Mouse (Mus musculus): Measurements from ENCODE around the gene Figla. TPM values are rescaled to one million over a fixed set of nuclear protein-coding genes. Genes with fewer than 3 reads are reported as not detected.
"Not testable (repeated sequence)": the region's sequence is repeated elsewhere in the genome, so short reads cannot be mapped to it uniquely, and the experiment has no call there.

Gene Figla
- total RNA-seq (2021) = not detected
- long read RNA-seq, experiment 1 = 0 reads
- long read RNA-seq, experiment 2 = 0 reads

DNA sequence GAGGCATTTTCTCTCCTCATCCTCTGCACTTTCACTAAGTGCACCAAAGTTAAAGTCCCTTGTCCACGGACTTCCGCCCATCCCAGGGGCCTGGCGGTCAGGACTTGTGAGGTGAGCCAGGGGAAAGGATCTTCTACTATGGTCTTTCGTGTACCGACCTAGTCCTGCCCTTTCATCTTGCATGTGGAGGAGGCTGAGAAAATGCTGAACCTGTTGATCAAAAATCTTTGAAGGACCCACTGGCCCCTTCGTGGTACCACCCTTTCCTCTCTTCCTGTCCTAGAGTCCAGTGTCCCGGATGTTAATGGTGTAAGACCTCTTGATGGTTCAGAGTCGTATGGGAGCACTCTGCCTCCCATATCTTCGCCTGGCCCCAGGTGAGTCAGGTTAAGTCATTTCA, at the start of gene Figla:
Gene Figla (plus strand): TSS at position 301 of the 400 bp plus-strand sequence.
- no peak for DNase-seq

DNA sequence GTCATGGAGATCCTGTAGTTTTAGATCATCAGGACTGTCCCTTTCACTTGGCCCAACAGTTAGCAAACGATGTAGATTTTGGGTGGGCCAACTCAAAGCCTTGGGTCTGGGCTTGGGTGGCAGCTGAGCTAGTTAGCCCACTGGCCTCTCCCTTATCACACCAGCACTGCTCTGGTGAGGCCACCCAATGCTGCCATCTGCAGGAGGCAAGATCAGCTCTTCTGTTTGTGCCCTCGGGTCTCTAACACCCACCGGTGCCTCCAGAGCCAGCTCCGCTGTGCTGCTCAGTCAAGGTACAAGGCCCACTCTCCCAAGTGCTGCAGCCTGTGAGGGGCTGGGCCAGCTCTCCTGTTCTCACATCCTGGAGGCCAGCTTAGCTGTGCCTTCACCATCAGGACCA, 49.3 kb upstream of the Figla start:
- DNase-seq = no peak

DNA sequence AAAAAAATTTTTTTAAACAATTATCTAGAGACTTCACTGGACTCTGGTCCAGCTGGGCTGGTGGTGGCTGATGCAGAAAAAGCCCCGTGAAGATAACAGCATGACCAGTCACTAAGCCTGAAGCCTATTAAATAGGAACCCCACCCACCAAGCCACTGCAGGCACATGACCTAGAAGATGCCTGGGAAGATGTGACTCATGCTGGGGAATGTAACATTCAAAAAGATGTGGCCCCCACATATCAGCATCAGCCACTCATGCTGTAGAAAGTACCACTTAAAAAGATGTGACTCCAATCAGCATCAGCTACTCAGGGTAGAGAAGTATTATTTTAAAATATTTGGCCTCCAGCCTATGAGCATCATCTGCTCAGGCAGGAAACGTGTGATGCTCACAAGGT, 46.1 kb upstream of the Figla start:
- no peak for DNase-seq

DNA sequence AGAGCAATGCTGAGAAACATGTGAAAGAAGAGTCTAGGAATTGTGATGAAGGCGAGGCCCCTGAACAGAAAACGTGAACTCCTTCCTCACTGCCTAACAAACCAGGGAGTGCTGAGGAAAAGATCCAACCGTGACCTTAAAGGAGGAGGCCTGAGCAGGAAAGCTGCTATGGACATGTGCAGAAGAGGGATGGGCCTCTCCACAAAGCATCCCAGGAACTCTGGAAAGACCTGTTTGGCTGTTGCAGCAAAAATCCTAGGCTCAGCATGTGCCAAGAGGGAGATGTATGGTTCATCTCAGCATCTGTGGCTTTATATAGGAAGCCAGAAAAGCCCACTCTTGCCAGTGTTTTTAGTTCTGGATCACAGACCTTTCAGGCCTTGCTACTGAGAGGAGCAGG, 43.3 kb upstream of the Figla start:
- no peak for DNase-seq

DNA sequence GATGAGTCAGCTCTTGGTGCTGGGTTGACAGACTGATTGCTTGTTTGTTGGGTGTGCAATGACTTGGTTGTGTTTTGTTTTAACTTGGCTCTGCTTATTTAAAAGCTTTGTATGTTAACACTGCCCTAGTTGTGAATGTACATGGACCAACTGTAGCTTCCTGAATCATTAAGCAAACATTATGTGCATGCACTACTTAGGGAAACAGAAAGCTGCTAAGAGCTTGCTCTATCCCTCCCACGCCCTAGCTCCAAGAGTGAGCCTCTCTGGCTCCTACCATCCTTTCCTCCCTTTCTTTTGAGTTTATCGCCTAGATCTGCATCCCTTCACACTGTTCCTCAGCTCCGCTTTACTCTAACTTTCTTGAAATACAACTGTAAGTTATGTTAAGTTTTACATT, 42.6 kb upstream of the Figla start:
- no peak for DNase-seq

DNA sequence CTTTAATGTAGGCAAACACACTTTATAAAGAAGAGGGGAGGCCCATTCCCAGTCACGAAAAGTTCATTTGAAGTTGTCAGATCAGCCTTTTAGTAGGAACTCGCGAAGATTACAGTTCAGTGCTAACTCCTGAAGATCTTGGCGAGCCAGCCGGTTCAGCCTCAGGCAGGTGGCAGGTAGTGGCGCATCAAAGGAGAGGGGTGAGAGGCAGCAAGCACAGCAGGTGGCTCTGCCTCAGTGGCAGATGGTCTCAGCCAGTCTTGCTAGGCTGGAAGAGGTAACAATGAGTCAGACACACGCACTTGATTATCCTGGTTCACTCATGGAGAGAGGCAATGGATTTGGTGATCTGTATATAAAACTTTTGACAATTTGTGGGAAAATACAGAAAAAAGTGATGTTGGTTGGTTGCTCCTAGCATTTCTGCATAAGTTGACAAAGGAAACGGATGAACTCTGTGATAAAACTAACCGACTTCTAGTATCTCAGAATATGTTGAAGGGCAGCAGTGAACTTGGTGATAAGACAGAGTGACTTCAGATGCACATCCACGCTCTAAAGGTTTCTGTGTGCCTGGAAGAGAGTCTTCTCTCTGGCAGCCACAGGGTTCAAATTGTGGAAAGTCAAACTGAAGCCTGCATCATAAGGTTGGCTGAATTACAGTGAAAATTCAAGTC, 40.9 kb upstream of the Figla start:
- no peak for DNase-seq

DNA sequence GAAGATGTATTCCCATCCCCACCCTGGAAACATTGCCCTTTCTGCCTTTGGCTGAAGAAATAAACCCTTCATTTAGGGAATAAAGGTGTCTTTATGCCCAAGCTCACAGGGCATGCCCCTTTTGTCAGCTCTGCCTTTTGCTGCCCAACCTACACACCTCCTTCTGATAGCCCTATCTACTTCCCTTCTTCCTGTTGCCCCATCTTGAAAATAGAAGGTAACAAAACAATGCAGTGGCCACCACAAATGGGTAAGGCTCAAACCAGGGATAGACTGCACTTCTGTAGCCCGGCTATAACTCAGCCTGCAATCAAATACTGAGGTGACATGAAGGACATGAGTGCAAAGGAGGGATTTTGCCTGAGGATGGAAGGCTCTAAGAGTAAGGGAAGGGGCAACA, 40.2 kb upstream of the Figla start:
- DNase-seq = no peak

DNA sequence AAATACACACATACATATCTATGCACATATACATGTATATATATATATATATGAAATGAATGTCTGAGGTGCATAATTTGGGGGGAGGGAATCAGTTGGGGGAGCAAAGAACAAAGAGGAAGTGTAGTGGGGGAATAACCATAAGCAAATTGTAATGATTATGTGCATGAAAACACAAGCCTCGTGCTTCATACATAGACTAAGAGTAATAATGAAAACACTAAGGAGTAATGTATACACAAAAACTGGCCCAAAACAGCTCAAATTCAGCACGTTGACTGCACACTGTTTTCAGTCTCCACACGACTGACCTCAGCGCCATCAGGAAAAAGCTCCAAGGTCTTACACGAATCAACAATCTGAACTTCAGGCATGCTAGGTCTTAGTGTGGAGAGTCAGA, 39.7 kb upstream of the Figla start:
- DNase-seq = no peak

DNA sequence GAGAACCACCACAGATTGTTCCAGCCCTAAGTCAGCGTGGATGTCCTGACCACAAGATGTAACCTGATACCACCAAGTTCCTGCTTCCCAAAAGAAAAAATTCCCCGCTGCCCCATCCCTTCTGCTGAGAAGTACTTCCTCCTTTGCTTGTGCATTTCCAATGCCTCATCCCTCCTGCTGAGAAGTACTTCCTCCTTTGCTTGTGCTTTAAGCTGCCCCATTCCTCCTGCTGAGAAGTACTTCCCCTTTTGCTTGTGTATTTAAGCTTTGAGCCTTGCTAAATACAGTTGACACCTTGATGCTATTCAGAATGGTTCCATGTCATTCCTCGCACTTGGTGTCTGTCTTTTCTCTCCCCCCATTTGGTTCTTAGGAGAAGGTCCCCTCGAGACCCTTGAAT, 37.2 kb upstream of the Figla start:
- DNase-seq = not testable (repeated sequence)

DNA sequence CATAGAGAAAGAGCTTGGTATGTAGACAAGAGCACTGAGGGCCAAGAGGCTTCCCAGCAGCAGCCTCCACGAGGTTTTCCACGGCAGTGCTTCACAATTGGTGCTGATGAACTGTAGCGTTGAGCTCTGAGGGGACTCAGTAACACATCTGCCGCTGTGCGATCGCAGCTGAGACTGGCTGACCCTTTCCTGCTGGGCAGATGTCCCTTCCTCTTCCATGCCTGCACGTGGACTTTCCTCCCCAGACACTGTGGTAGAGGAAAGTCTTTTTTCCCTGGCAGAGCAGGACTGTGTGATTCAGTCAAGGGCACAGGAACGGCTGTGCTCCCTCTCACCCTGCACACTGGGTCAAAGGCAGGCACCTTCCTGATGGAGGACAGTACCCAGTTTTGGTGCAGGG, 31.6 kb upstream of the Figla start:
- no peak for DNase-seq

DNA sequence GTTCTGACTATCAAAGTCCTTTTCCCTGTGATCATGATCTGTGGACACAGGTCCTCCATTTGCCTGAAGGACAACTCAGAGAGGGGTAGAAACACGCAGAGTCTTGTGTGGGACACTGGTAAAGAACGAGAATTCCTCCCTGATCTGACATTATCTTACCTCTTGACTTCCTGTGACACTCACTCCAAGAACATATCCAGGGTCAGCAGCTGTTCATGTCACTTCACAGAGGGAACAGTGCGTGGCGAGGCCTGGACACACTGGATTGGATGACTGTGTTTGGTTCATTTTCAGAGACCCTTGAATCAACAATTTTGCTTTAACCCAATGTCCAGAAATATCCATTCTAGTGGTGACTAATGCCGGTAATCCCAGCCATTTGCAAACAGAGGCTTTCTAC, 26.4 kb upstream of the Figla start:
- not testable (repeated sequence) for DNase-seq

DNA sequence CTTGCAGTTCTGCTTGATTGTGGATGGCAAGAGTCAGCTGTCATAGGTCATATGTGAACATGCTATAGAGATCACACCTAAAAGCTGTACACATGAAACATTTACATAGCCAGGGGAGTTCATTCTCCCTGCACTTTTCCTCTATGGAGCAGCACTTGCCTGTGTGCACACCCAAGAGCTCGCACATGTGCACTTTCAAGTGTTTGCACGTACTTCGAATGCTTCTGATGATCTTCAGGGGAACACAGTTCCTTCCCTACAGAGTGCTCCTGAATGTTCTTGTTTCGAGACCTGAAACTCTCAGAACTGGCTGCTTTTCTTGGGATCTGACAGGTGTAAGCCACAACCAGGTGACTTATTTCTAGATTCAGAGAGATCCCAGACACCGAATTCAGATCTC, 25.2 kb upstream of the Figla start:
- DNase-seq = not testable (repeated sequence)

DNA sequence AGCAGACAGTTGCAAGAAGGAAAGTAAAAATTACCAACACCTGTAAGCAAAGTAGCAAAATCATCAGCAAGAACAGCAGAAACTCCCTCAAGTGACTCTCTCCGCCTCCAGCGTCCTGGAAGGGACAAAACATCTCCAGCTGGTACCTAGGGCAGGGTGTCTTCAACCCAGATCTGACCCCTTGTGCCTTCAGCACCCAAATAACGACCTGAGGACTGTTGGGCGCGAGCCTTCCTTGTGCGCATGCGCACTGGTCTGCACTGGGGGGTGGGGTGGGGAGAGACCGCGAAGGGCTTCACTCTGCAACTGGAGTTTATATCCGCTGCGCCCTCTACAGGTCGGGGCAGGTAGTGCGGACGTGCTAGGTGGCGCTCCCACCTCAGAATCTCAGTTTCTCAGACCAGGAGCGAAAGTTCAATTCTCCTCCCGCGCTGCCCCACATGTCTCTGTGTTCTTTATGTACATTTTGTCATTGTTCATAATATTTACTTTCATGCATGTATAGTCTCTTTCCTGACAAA, 12.5 kb upstream of the Figla start:
- DNase-seq = no peak

DNA sequence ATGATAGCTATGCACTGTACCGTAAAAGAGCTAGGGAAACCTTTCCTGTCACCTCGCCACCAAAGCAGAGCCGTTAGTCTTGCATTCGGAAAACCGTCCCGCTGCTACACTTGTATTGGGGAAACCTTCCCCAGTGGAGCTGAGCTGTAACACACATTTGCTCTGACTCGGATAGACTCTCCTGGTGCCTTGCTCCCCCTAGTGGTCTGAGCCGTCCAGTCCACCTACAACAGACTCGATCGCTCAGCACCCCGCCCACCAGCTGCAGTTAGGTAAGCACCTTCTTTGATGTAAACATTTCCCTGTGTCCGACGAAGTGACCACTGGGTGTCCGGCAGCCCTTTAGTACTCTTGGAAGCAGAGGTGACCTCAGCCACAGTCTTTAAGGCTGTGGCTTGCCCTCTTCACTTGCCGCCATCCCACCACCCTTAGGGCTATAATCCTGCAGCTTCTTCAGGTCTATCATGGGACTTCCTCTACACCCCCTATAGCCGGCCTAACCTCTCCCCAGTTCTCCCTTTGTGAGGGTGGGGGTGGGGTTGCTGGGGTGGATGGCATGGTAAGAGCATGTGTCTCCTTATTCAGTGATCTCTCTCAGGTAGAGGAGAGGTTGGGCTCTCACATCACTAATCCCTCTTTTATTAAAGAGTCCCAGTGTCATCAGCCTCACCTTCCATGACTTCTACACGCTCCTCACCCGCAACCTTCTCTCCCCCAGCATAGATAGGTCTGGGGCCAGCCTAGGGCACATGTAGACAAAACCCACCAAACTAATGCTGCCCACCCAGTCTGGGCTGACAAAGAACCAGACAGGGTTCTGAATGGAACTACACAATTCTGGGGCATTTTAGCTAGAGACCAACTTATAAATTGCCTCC, 11.5 kb upstream of the Figla start:
- peak; percentile 74 for DNase-seq

DNA sequence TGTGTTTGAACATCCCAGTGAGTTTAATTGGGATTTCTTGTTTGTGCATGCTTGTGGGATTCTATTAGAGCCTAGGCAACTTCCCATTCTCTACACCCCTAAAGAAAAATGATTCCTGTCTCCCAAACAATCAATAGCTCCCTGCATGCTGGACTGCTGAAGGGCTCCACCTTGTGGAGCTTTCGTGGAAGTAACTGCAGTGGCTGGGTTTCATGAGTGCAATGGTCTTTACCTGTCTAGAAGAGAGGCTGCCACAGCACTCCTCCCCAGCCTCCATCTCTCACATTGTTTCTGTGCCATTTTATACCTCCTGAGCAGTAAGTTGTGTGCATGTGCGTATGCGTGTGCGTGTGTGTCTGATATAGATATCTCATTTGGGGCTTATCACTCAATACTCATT, 6.0 kb upstream of the Figla start:
- DNase-seq = peak; percentile 28

DNA sequence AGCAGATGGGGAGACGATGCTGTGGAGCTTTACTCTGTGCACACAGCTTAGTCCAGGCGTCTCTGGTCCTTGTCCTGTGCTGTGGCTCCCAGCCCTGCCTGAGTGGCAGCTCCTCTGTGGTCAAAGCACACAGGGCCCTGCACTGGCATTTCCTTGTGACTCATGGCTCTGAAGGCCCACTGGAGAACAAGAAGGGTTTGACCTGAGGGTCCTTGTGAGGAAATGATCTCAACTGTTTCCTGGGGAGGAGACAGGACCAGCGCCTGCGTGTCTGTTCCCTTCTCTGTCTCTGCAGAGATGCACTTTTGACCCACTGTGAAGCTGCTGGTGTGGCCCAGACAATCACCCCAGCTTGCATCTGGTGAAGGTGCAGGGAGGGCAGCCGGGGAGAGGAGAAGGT, 1.2 kb upstream of the Figla start:
- DNase-seq = not testable (repeated sequence)

DNA sequence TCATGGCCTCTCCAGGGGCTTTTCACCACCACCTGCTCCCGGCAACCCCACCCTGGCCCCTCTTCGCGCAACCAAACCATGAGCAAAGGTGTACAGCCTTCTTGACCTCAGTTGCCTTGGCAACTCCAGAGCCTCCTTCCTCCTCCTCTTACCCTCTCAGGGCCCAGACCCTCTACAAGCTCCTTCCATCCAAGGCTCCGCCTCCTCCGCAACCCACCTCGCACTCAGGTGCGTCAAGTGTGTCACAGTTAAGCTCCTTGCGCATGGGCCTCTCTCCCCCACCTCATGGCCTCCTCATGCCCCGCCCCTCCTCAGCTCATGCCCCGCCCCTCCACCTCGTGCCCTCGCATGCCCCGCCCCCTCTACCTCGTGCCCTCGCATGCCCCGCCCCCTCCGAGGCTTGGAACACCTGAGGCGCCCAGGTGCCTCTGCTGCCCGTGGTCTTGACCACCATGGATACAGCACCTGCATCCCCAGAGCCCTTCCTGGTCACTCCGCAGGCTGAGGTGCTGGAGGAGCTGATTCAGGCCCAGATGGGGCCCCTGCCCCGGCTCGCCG, 901 bp downstream of the Figla start:
- no peak for DNase-seq

DNA sequence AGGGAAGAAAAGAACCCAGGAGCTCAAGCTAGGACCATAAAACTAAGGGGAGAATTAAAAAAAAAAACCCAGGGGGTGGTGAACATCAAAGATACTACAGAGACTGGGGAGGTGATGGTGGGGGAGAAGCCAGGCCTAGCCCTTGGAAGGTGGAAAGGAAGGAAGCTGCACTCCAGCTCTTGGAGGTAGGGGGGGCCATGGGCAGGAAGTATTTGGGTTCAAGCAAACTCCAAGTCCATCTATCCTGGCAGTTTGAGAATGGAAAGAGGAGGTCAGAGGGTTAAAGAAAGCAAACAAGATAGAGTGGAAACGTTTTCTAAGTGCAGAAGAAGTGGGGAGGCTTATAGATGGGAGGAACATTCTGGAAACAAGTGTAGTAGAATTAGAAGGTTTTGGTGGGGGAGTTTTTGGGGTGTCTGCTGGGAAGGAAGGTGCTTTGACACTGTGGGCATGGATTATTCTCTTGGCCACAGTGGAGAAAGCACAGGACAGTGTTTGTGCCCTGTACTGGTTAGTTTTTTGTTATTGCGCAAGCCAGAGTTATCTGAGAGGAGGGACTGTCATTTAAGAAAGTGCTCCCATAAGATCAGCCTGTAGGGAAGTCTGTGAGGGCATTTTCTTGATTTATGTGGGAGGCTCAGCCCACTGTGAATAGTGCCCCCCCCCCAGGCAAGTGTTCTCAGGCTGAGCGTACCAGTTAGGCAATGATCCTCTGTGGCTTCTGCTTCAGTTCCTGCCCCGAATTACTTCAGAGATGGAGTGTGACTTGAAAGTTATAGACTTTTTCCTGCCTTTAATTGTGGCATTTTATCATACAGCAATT, 3.7 kb downstream of the Figla start:
- DNase-seq = no peak

DNA sequence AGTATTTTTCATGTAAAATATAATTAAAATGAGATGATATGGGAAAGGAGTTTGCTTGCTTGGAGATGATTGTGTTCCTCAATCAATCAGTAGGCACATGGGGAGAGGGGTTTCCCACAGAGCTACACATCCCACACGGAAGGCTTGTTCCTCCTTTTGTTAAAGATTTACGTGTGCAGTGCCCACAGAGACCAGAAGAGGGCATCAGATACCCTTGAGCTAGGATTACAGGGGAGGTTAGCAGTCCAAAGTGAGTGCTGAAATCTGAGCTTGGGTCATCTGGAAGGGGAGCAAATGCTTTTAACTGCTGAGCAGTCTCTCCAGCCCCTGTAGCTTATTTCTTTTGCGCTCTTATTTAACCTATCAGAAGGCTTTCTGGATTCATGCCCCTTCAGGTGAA, 5.0 kb downstream of the Figla start:
- DNase-seq = peak; percentile 34

DNA sequence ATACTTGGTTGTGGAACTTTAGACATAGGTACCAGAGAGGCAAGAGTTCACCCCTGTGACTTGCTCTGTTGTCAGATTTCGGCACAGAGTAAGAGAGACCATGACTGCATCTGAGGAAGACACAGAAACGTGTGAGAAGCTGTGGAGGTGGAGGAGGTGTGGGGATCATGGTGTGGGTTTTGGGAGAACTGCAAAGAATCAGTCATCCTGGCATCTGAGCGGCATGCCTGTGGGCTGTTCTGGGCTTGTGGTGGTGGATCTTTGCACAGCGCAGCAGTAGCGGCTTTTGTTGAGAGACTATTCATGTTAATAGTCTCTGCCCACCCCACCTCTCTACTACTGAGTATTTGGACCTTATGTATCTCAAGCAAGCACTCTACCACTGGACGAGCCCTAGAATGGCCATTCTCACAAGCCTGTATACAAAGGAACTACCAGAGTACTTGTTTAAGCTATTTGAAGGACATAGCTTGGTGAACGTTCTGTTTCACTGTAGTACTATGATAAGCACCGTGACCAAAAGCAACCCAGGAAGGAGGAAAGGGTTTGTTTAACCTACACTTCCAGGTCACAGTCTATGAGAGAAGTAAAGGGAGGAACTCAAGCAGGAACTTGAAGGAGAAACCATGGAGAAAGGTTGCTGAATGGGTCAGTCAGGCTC, 10.8 kb downstream of the Figla start:
- no peak for DNase-seq

DNA sequence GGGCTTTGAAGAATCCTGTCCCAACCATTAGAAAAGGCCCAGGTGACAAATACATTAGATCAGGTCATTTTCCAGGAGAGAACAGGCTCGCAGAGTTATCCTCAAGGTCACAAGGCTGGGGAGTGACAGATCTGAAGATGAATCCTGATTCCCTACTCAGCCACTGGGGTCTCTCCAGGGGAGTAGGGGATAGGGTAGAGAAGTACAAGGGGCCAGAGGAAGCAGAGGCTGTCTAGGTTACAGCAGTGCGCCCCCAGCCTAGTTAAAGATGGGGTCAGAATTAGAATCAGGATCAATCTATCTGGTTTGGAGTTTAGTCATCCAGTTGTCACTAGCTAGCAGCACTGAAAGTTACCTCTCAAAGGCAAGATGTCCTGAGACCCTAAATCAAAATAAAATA, 12.2 kb downstream of the Figla start:
- DNase-seq = no peak
